Mouse (Mus musculus) ES-Bruce4 (cell line): Measurements from ENCODE around the gene Ncbp3.

Source experiments
- CTCF ChIP-seq: IDR thresholded peaks from one replicate; pipeline ENCODE4 v1.8.1; 2011; ENCODE audit warnings: low read depth, low read length
- EP300 ChIP-seq: IDR thresholded peaks from 2 replicates; pipeline ENCODE4 v1.6.1; 2011; ENCODE audit warnings: low read depth, low read length; ENCODE audit not compliant: insufficient read depth
- POLR2A ChIP-seq: IDR thresholded peaks from one replicate; pipeline ENCODE4 v1.8.1; 2011; ENCODE audit warnings: low read length; ENCODE audit not compliant: insufficient read depth

GRCm38 (mm10) chr11:73087700-73088480 is 40.3 kb downstream of the Ncbp3 start:
- TF ChIP-seq CTCF (no peak), EP300 (no peak), POLR2A (no peak)
